Mouse (Mus musculus): ENCODE measurements around the gene Polr2g.

GRCm38 (mm10) chr19:8774951-8775421, 23.4 kb downstream of the Polr2g start:
- TF ChIP-seq GATA1 (IDR thresholded peaks at IDR 0.05; ENCODE audit: low read depth, low read length) (no peak), POLR2A (IDR thresholded peaks at IDR 0.05; ENCODE audit: control insufficient read depth in 1 of 2, insufficient read depth in 1 of 2, low read depth in 1 of 2, low read length in 2 of 2, poor library complexity in 1 of 2) (no peak; a peak in 1 of 4 replicates), CTCF (IDR thresholded peaks at IDR 0.05 in 2 of 3, conservative IDR thresholded peaks at IDR 0.05 in 1 of 3; ENCODE audit: control insufficient read depth in 1 of 3, insufficient read depth in 1 of 3, low read depth in 2 of 3, low read length in 3 of 3, poor library complexity in 1 of 3, severe bottlenecking in 1 of 3) (no peak), ZMIZ1 (IDR thresholded peaks at IDR 0.05; ENCODE audit: low read depth, low read length) (no peak), RAD21 (IDR thresholded peaks at IDR 0.05; ENCODE audit: low read depth, low read length) (no peak), CHD1 (IDR thresholded peaks at IDR 0.05; ENCODE audit: low read depth, low read length) (peak; percentile 77; the same call in 1 of the 2 replicates), CHD2 (IDR thresholded peaks at IDR 0.05; ENCODE audit: low read length) (no peak), POLR2AphosphoS5 (IDR thresholded peaks at IDR 0.05; ENCODE audit: borderline replicate concordance, low read depth, low read length) (no peak), EP300 (IDR thresholded peaks at IDR 0.05; ENCODE audit: low read depth in 1 of 2, low read length in 2 of 2) (no peak), SIN3A (IDR thresholded peaks at IDR 0.05; ENCODE audit: low read length) (no peak)
